Mouse (Mus musculus): ENCODE measurements around the gene Bpifc.

GRCm38 (mm10) chr10:86056297-86056903 is 44.7 kb upstream of the Bpifc start:
- no peak for TF ChIP-seq POLR2A (IDR thresholded peaks at IDR 0.05; ENCODE audit: borderline replicate concordance, insufficient read depth, low read length)
- TF ChIP-seq CTCF (IDR thresholded peaks at IDR 0.05; ENCODE audit: borderline replicate concordance, insufficient read depth, low read depth, low read length), result 0 out of 2 replicates have a peak, but pooled peaks have one; percentile 14

All from cerebellum, adult 2 months (tissue).